Comparison of ENCODE assay signal across 9 mouse cellular contexts in genomic region chr8:91060555-91061471, GRCm38 (mm10). TPM values are rescaled to one million over a fixed set of nuclear protein-coding genes. Genes with fewer than 3 reads are reported as not detected.
DNase-seq lines count a peak whose midpoint lies in the region; ATAC-seq lines count a peak whose summit lies in the region.
"Had no signal": no experiment of that assay in that cellular context is flagged by ENCODE, and none has a peak within 500 bp of the region (broad histone marks: within the 10 kb centered on the region; RNA-seq: fewer than 3 reads in every experiment).

No protein-coding gene starts in this region.

- peaks cover 4% of the 10 kb centered on the region for H3K36me3 ChIP-seq in heart, embryonic 14.5 days (ENCODE audit: control insufficient read depth, insufficient read depth, low read length)
- no peaks in the 10 kb centered on the region; the same call in 1 of the 2 replicates for H3K36me3 ChIP-seq in embryonic facial prominence, embryonic 15.5 days
- no peaks in the 10 kb centered on the region for H3K36me3 ChIP-seq in midbrain, embryonic 11.5 days (ENCODE audit: control insufficient read depth, insufficient read depth, low read length)

- H3K9me3 ChIP-seq in heart, embryonic 14.5 days (ENCODE audit: control insufficient read depth, low read length), result no peaks in the 10 kb centered on the region
- H3K9me3 ChIP-seq in embryonic facial prominence, embryonic 15.5 days (replicated peaks), result no peaks in the 10 kb centered on the region
- H3K9me3 ChIP-seq in midbrain, embryonic 11.5 days (ENCODE audit: control insufficient read depth, low read length), result no peaks in the 10 kb centered on the region
- H3K9me3 ChIP-seq: limb, embryonic 15.5 days had no signal

- peak; percentile 38; the same call in 1 of the 2 replicates for ATAC-seq in heart, embryonic 14.5 days (ENCODE audit: insufficient number of reproducible peaks, insufficient read depth, low FRiP score, low read depth)
- no peak for ATAC-seq in embryonic facial prominence, embryonic 15.5 days (ENCODE audit: insufficient number of reproducible peaks, low FRiP score, low TSS enrichment, low read depth)
- peak; percentile 81 for ATAC-seq in megakaryocyte progenitor cell, adult 5-6 weeks (replicated peaks; ENCODE audit: poor library complexity)
- no peak for ATAC-seq in frontal cortex, adult (ENCODE audit: low TSS enrichment)
- ATAC-seq in midbrain, embryonic 11.5 days (ENCODE audit: low FRiP score), result no peak

- H3K27me3 ChIP-seq in heart, embryonic 14.5 days (ENCODE audit: control insufficient read depth, insufficient read depth, low read length), result no peaks in the 10 kb centered on the region
- H3K27me3 ChIP-seq in embryonic facial prominence, embryonic 15.5 days, result no peaks in the 10 kb centered on the region
- H3K27me3 ChIP-seq in midbrain, embryonic 11.5 days (ENCODE audit: control insufficient read depth, insufficient read depth, low read length), result no peaks in the 10 kb centered on the region
- H3K27me3 ChIP-seq: limb, embryonic 15.5 days had no signal

- H3K4me1 ChIP-seq in heart, embryonic 14.5 days (ENCODE audit: control insufficient read depth in 2 of 2, insufficient read depth in 2 of 2, low read length in 2 of 2), result peaks cover 6 to 9% of the 10 kb centered on the region in 2 experiments; a peak in 2 of 4 replicates
- no peaks in the 10 kb centered on the region for H3K4me1 ChIP-seq in embryonic facial prominence, embryonic 15.5 days
- H3K4me1 ChIP-seq in midbrain, embryonic 11.5 days (ENCODE audit: control insufficient read depth, insufficient read depth, low read length), result no peaks in the 10 kb centered on the region

- H3K9ac ChIP-seq in heart, embryonic 14.5 days (ENCODE audit: low read length), result peak overlapping the region; percentile 27; the same call in 1 of the 2 replicates
- H3K9ac ChIP-seq in embryonic facial prominence, embryonic 15.5 days, result no peak overlapping the region
- H3K9ac ChIP-seq in midbrain, embryonic 11.5 days (ENCODE audit: low read length), result no peak overlapping the region
- H3K9ac ChIP-seq: limb, embryonic 15.5 days had no signal

- H3K27ac ChIP-seq in heart, embryonic 14.5 days (replicated peaks in 1 of 2; ENCODE audit: control insufficient read depth in 1 of 2, insufficient read depth in 1 of 2, low read depth in 2 of 2, low read length in 2 of 2), result no peak overlapping the region
- H3K27ac ChIP-seq in embryonic facial prominence, embryonic 15.5 days (replicated peaks), result no peak overlapping the region
- H3K27ac ChIP-seq in midbrain, embryonic 11.5 days (ENCODE audit: low read depth, low read length), result no peak overlapping the region
- H3K27ac ChIP-seq: limb, embryonic 15.5 days had no signal

- H3K4me2 ChIP-seq in heart, embryonic 14.5 days (ENCODE audit: low read length), result peak overlapping the region; percentile 11; the same call in 1 of the 2 replicates
- 0 out of 2 replicates have a peak overlapping the region, but pooled peaks have one; percentile 1 for H3K4me2 ChIP-seq in embryonic facial prominence, embryonic 15.5 days (replicated peaks)
- no peak overlapping the region for H3K4me2 ChIP-seq in midbrain, embryonic 11.5 days
- H3K4me2 ChIP-seq: limb, embryonic 15.5 days had no signal

- H3K4me3 ChIP-seq in heart, embryonic 14.5 days (ENCODE audit: control insufficient read depth in 1 of 2, insufficient read depth in 1 of 2, low read depth in 1 of 2, low read length in 2 of 2), result no peak overlapping the region
- no peak overlapping the region for H3K4me3 ChIP-seq in embryonic facial prominence, embryonic 15.5 days (replicated peaks)
- H3K4me3 ChIP-seq in midbrain, embryonic 11.5 days (ENCODE audit: low read depth, low read length), result no peak overlapping the region
- H3K4me3 ChIP-seq: limb, embryonic 15.5 days had no signal

- intact Hi-C loops in heart, postnatal 25 days (cut with DNase I), result no loop called here

- 70% methylated on average over 19 of the region's 19 CpGs for WGBS in heart, embryonic 14.5 days
- WGBS in embryonic facial prominence, embryonic 15.5 days, result 65% methylated on average over 19 of the region's 19 CpGs
- WGBS in midbrain, embryonic 11.5 days, result 81% methylated on average over 19 of the region's 19 CpGs

- no peak for DNase-seq in heart, postnatal 25 days (ENCODE audit: low spot score)
- DNase-seq in ES-CJ7 (ENCODE audit: low read depth, low spot score), result peak; percentile 59
- no peak for DNase-seq in adipocyte (ENCODE audit: low spot score)
- DNase-seq in midbrain, embryonic 11.5 days (ENCODE audit: low spot score, missing footprints), result no peak

RNA-seq across cellular contexts. Expression of gene Rbl2, which starts 9.0 kb away (rescaled TPM):
- 21.1 and 22.6 TPM in 2 replicates for polyA plus RNA-seq in heart, embryonic 14.5 days (2014; fragmentation: Nextera tagmentation; extraction: Ambion mirVana)
- total RNA-seq in heart, postnatal 25 days (2021), result 10 to 100 TPM; 27.2 to 31.4 TPM
- 17.1 and 20.2 TPM in 2 replicates for polyA plus RNA-seq in embryonic facial prominence, embryonic 15.5 days (2015; fragmentation: Nextera tagmentation; extraction: Ambion mirVana)
- total RNA-seq in megakaryocyte progenitor cell, adult 5-6 weeks (2015), result 44.5 and 47.4 TPM in 2 replicates
- 48.1 and 60.5 TPM in 2 replicates for total RNA-seq in megakaryocyte progenitor cell, adult 5-6 weeks (2017)
- 13.6 and 15.7 TPM in 2 replicates for polyA plus RNA-seq in midbrain, embryonic 11.5 days (2014; fragmentation: Nextera tagmentation; extraction: Ambion mirVana)

Comparison
In these comparisons a context has a peak if more than half of its experiments do, and no peak if none do; other contexts are left out.
1. ATAC-seq: peak in heart, embryonic 14.5 days (single experiment) and megakaryocyte progenitor cell, adult 5-6 weeks (single experiment); none in embryonic facial prominence, embryonic 15.5 days (single experiment), frontal cortex, adult (single experiment) and midbrain, embryonic 11.5 days (single experiment).